Mouse (Mus musculus): ENCODE data around the gene Arhgap10.

GRCm38 (mm10) chr8:77534358-77534992, 16.7 kb upstream of the Arhgap10 start:
- TF ChIP-seq CTCF (IDR thresholded peaks at IDR 0.05; ENCODE audit: extremely low read depth, insufficient read depth, low read length) (no peak), POLR2A (IDR thresholded peaks at IDR 0.05; ENCODE audit: extremely low read depth, insufficient read depth, low read length) (no peak)
